Mouse (Mus musculus) embryonic fibroblast, embryonic 13.5 days (primary cell): ENCODE measurements around the gene Irf1. TPM values are rescaled to one million over a fixed set of nuclear protein-coding genes. Genes with fewer than 3 reads are reported as not detected.

Experiments used
- H3K27ac ChIP-seq: 2 replicates; pipeline ENCODE4 v1.5.1; 2012; ENCODE audit warnings: low read length, control low read depth, inconsistent platforms; ENCODE audit not compliant: insufficient read depth
- H3K4me1 ChIP-seq: 2 replicates; pipeline ENCODE4 v1.6.1; 2011; ENCODE audit warnings: low read length; ENCODE audit not compliant: control insufficient read depth, insufficient read depth
- H3K4me3 ChIP-seq: 2 replicates; pipeline ENCODE4 v1.5.1; 2011; ENCODE audit warnings: mild to moderate bottlenecking, control low read depth, low read length; ENCODE audit not compliant: insufficient read depth
- CTCF ChIP-seq: IDR thresholded peaks from 2 replicates; pipeline ENCODE4 v1.5.1; 2011; ENCODE audit warnings: mild to moderate bottlenecking, control low read depth, low read length, moderate library complexity, borderline replicate concordance; ENCODE audit not compliant: insufficient read depth
- POLR2A ChIP-seq: IDR thresholded peaks from 2 replicates; pipeline ENCODE4 v1.6.1; 2011; ENCODE audit warnings: low read depth, mild to moderate bottlenecking, control low read depth, low read length, moderate library complexity
- polyA plus RNA-seq: library from polyadenylated mRNA; stranded (reverse); fragments of >200 nt; gene quantifications from 2 replicates; pipeline ENCODE4 v1.2.4, GENCODE M21; 2011; ENCODE audit warnings: low read depth; ENCODE audit not compliant: missing spikeins, insufficient read length

Irf1 gene
- polyA plus RNA-seq, 1 experiment = 35.1 TPM

- no peak overlapping the region for H3K4me3 ChIP-seq
- no peaks in the 10 kb centered on the region for H3K4me1 ChIP-seq
- no peak for TF ChIP-seq CTCF
- TF ChIP-seq POLR2A = no peak
- no peak overlapping the region for H3K27ac ChIP-seq
Measured at GRCm38 (mm10) chr11:53819511-53819910, 49.7 kb downstream of the Irf1 start.

GRCm38 (mm10) chr11:53820516-53821170 lies 50.8 kb downstream of the Irf1 start:
- Histone ChIP-seq H3K4me1 (no peaks in the 10 kb centered on the region), H3K27ac (no peak overlapping the region), H3K4me3 (no peak overlapping the region)
- TF ChIP-seq POLR2A (no peak), CTCF (no peak)

- no peak overlapping the region for H3K4me3 ChIP-seq
- H3K4me1 ChIP-seq = no peaks in the 10 kb centered on the region
- TF ChIP-seq CTCF (no peak), POLR2A (no peak)
- H3K27ac ChIP-seq = no peak overlapping the region
Measured at GRCm38 (mm10) chr11:53821230-53821944, 51.6 kb downstream of the Irf1 start.

- no peak for TF ChIP-seq CTCF
- no peak for TF ChIP-seq POLR2A
- no peak overlapping the region for H3K4me3 ChIP-seq
- H3K27ac ChIP-seq = no peak overlapping the region
- no peaks in the 10 kb centered on the region for H3K4me1 ChIP-seq
Measured at GRCm38 (mm10) chr11:53821945-53822338, 52.1 kb downstream of the Irf1 start.

GRCm38 (mm10) chr11:53825409-53825808 lies 55.6 kb downstream of the Irf1 start:
- Histone ChIP-seq H3K4me1 (no peaks in the 10 kb centered on the region), H3K27ac (no peak overlapping the region), H3K4me3 (no peak overlapping the region)
- no peak for TF ChIP-seq CTCF
- no peak for TF ChIP-seq POLR2A

Other genes with a start within 250 kb of the Irf1 start
- gene Kif3a, start 202.6 kb upstream of the Irf1 start, polyA plus RNA-seq = 27.3 and 35.3 TPM in 2 replicates
- gene Il4, start 151.3 kb upstream of the Irf1 start, polyA plus RNA-seq = not detected in 2 replicates
- not detected in 2 replicates for gene Il13, start 135.3 kb upstream of the Irf1 start, polyA plus RNA-seq
- gene Rad50, start 62.7 kb upstream of the Irf1 start, polyA plus RNA-seq = 25.8 and 31.7 TPM in 2 replicates
- not detected in 2 replicates for gene Il5, start 49.2 kb upstream of the Irf1 start, polyA plus RNA-seq
- gene Gm17334, start 3.2 kb downstream of the Irf1 start, polyA plus RNA-seq = not detected in 2 replicates
- gene Gm12216, start 89.2 kb downstream of the Irf1 start, polyA plus RNA-seq = not detected in 2 replicates
- gene Slc22a5, start 121.6 kb downstream of the Irf1 start, polyA plus RNA-seq = 7.1 and 7.2 TPM in 2 replicates
- gene Slc22a21, start 210.3 kb downstream of the Irf1 start, polyA plus RNA-seq = 7.1 and 7.5 TPM in 2 replicates